Mouse (Mus musculus): Measurements from ENCODE around the gene Prodh2. TPM values are rescaled to one million over a fixed set of nuclear protein-coding genes. Genes with fewer than 3 reads are reported as not detected.
"Not testable (repeated sequence)": the region's sequence is repeated elsewhere in the genome, so short reads cannot be mapped to it uniquely, and the experiment has no call there.

Gene Prodh2
- polyA plus RNA-seq, 1 experiment from 2014 or later, result not detected

DNA sequence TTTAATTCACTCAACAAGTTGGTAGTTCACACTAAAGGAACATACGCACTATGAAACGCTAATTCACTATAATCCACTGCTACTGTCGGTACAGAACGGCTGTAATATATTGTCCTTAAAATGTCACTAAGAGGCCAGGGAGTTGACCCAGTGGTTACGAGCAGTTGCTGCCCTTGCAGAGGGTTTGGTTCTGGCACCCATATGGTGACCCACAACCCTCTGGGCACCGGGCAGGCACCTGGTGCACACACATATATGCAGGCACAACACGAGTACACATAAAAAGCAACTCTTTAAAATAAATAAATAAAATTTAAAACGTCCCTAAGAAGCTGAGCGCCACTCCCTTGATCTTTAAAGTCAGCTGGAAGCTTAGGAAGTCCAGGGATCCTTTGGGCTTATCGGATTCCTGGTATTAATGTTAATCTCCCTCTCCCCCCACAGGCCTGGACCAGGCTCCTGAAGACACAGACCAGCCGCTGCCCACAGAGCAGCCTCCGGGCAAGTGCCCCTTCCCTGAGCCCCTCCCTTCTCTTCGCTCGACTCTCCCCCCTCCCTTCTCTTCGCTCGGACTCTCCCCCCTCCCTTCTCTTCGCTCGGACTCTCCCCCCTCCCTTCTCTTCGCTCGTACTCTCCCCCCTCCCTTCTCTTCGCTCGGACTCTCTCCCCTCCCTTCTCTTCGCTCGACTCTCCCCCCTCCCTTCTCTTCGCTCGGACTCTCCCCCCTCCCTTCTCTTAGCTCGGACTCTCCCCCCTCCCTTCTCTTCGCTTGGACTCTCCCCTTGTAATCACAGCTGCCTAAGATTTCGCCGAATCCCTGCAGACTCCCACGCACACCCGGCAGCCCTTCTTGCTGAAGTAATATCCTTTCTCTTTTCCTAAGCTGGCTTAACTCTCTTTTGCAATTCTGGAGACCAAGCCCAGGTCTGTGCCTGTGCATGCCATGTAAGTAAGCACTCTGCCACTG, 15.7 kb upstream of the Prodh2 start:
- Histone ChIP-seq H3K4me2 (ENCODE audit: low read length) (peak overlapping the region; percentile 50), H3K9ac (replicated peaks; ENCODE audit: low read depth, low read length) (no peak overlapping the region), H3K27ac (ENCODE audit: low read length) (no peak overlapping the region), H3K36me3 (ENCODE audit: control insufficient read depth, insufficient read depth) (no peaks in the 10 kb centered on the region), H3K4me3 (replicated peaks; ENCODE audit: low read length) (peak overlapping the region; percentile 24), H3K9me3 (ENCODE audit: control insufficient read depth, low read length) (no peaks in the 10 kb centered on the region), H3K4me1 (replicated peaks; ENCODE audit: control insufficient read depth, insufficient read depth, low read length) (peaks cover 7% of the 10 kb centered on the region; the same call in 1 of the 2 replicates), H3K27me3 (replicated peaks; ENCODE audit: control insufficient read depth, insufficient read depth, low read length) (no peaks in the 10 kb centered on the region)
- WGBS, result 8% methylated on average over 32 of the region's 32 CpGs
- ATAC-seq, result peak; percentile 50; the same call in 1 of the 2 replicates

DNA sequence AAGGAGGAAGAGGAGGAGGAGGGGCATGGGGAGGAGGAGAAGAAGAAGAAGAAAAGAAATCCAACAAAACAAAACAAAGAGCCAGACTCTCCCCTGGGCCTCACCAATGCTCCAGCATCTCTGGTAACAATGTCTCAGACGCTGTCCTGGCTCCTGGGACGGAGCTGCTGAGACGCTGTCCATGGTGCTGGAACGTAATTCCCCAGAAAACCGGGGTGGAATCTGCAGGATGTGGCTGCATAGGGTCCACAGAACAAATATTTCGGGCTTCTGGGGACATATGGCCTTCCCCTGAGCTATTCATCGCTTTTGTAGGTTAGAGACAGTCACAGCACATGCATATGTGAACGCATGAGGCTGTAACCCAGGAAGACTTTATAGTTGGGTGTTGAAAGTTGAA, 9.2 kb upstream of the Prodh2 start:
- H3K36me3 ChIP-seq (ENCODE audit: control insufficient read depth, insufficient read depth), result no peaks in the 10 kb centered on the region
- H3K27ac ChIP-seq (ENCODE audit: low read length), result no peak overlapping the region
- H3K27me3 ChIP-seq (replicated peaks; ENCODE audit: control insufficient read depth, insufficient read depth, low read length), result no peaks in the 10 kb centered on the region
- no peak overlapping the region for H3K4me3 ChIP-seq (replicated peaks; ENCODE audit: low read length)
- no peaks in the 10 kb centered on the region for H3K4me1 ChIP-seq (replicated peaks; ENCODE audit: control insufficient read depth, insufficient read depth, low read length)
- H3K9me3 ChIP-seq (ENCODE audit: control insufficient read depth, low read length), result no peaks in the 10 kb centered on the region
- 17% methylated on average over 8 of the region's 8 CpGs for WGBS
- no peak for ATAC-seq
- no peak overlapping the region for H3K9ac ChIP-seq (replicated peaks; ENCODE audit: low read depth, low read length)
- no peak overlapping the region for H3K4me2 ChIP-seq (ENCODE audit: low read length)

DNA sequence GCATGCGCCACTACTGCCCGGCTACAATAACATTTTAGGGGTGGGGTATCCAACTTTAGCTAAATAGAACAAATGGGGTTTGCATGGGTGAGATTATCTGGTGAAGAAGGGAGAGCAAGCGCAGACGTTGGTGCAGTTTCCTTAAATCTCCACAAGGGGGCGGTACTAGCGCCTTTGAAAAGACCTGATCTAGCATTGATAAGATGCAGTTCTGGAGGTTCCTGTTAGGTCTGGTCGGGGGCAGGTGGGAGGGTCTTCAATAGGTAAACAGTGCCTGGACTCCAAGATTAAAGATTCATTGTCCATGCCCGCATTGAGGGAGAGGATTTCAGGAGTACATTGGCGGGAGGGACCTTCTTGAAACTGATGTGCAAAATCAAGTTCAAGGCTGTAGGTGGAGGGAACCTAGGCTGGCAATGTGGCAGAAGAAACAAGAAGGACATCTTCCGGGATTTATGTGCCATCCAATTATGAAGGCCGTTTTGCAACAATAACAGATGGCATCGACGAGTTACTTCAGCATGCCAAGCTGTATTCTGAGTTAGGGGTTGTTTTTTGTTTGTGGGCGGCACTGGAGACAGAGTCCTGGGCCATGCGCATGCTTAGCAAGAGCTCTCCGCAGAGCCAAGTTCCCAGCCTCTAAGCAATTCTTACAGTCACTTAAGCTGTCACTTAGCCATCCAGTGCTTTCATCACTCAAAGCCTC, 3.0 kb upstream of the Prodh2 start:
- Histone ChIP-seq H3K27ac (ENCODE audit: low read length) (no peak overlapping the region), H3K4me2 (ENCODE audit: low read length) (no peak overlapping the region), H3K4me1 (replicated peaks; ENCODE audit: control insufficient read depth, insufficient read depth, low read length) (no peaks in the 10 kb centered on the region), H3K9ac (replicated peaks; ENCODE audit: low read depth, low read length) (no peak overlapping the region), H3K4me3 (replicated peaks; ENCODE audit: low read length) (no peak overlapping the region), H3K36me3 (ENCODE audit: control insufficient read depth, insufficient read depth) (no peaks in the 10 kb centered on the region), H3K27me3 (replicated peaks; ENCODE audit: control insufficient read depth, insufficient read depth, low read length) (no peaks in the 10 kb centered on the region), H3K9me3 (ENCODE audit: control insufficient read depth, low read length) (no peaks in the 10 kb centered on the region)
- WGBS, result 22% methylated on average over 16 of the region's 16 CpGs
- ATAC-seq, result 0 out of 2 replicates have a peak, but pooled peaks have one; percentile 66

DNA sequence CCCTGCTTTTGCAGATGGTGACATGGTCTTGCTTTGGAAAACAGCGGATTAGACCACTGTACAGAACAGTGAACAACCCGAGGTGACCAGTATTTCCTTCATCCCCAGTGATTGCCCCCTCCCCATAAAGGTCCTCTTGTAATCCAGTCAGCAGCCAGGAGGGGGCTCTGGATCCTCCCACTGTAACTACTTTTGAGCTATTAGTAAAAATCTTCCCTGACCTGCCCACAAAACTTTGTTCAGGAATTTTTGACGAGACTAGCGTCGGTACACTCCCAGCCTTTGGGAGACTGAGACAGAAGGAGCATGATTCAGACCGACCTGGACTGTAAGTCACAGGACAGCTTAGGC, 2.5 kb upstream of the Prodh2 start:
- WGBS, result 12% methylated on average over 6 of the region's 6 CpGs
- ATAC-seq, result no peak
- Histone ChIP-seq H3K9me3 (ENCODE audit: control insufficient read depth, low read length) (no peaks in the 10 kb centered on the region), H3K9ac (replicated peaks; ENCODE audit: low read depth, low read length) (no peak overlapping the region), H3K4me3 (replicated peaks; ENCODE audit: low read length) (no peak overlapping the region), H3K27ac (ENCODE audit: low read length) (no peak overlapping the region), H3K4me1 (replicated peaks; ENCODE audit: control insufficient read depth, insufficient read depth, low read length) (no peaks in the 10 kb centered on the region), H3K36me3 (ENCODE audit: control insufficient read depth, insufficient read depth) (no peaks in the 10 kb centered on the region), H3K27me3 (replicated peaks; ENCODE audit: control insufficient read depth, insufficient read depth, low read length) (no peaks in the 10 kb centered on the region), H3K4me2 (ENCODE audit: low read length) (no peak overlapping the region)

DNA sequence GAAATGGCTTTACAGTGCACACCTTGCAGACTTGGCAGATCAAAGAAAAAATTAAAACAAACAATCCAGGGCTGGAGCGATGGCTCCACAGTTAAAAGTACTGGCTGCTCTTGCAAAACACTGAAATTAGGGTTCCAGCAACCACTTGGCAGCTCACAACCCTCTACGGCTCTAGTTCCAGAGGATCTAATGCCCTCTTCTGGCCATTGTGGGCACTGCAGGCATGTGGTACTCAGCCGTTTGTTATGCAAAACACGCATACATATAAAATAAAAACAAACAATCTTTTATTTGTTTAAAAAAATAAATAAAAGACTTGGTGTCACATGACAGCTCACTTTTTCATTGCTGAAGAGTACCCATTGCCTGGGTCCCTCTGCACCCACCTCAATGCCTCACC, 657 bp upstream of the Prodh2 start:
- 8% methylated on average over 4 of the region's 4 CpGs for WGBS
- no peaks in the 10 kb centered on the region for H3K36me3 ChIP-seq (ENCODE audit: control insufficient read depth, insufficient read depth)
- no peak for ATAC-seq

DNA sequence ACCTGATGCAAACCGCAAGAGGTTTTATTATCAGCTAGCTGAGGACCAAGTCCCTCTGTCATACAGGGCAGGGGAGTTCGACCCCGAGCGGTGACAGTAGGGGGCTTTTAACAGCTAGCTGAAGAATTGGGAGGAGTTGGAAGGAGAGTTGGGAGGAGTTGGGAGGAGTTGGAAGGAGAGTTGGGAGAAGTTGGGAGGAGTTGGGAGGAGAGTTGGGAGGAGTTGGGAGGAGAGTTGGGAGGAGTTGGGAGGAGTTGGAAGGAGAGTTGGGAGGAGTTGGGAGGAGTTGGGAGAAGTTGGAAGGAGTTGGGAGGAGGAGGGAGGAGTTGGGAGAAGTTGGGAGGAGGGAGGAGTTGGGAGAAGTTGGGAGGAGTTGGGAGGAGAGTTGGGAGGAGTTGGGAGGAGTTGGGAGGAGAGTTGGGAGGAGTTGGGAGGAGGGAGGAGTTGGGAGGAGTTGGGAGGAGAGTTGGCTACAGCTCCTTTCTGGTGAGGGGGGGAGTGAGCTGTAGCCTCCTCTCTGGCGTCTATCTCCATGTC, 2.2 kb downstream of the Prodh2 start:
- not testable (repeated sequence) for H3K4me3 ChIP-seq (replicated peaks; ENCODE audit: low read length); H3K36me3 ChIP-seq (ENCODE audit: control insufficient read depth, insufficient read depth); H3K4me2 ChIP-seq (ENCODE audit: low read length); H3K27ac ChIP-seq (ENCODE audit: low read length); H3K27me3 ChIP-seq (replicated peaks; ENCODE audit: control insufficient read depth, insufficient read depth, low read length); H3K9me3 ChIP-seq (ENCODE audit: control insufficient read depth, low read length); H3K9ac ChIP-seq (replicated peaks; ENCODE audit: low read depth, low read length); ATAC-seq; H3K4me1 ChIP-seq (replicated peaks; ENCODE audit: control insufficient read depth, insufficient read depth, low read length)
- WGBS, result 62% methylated on average over 5 of the region's 5 CpGs

More for the DNA sequence above, 657 bp upstream of the Prodh2 start:
- no peaks in the 10 kb centered on the region for H3K4me1 ChIP-seq (replicated peaks; ENCODE audit: control insufficient read depth, insufficient read depth, low read length)
- no peak overlapping the region for H3K9ac ChIP-seq (replicated peaks; ENCODE audit: low read depth, low read length)
- H3K4me2 ChIP-seq (ENCODE audit: low read length), result no peak overlapping the region
- H3K27me3 ChIP-seq (replicated peaks; ENCODE audit: control insufficient read depth, insufficient read depth, low read length), result no peaks in the 10 kb centered on the region
- H3K27ac ChIP-seq (ENCODE audit: low read length), result no peak overlapping the region
- no peaks in the 10 kb centered on the region for H3K9me3 ChIP-seq (ENCODE audit: control insufficient read depth, low read length)
- no peak overlapping the region for H3K4me3 ChIP-seq (replicated peaks; ENCODE audit: low read length)

DNA sequence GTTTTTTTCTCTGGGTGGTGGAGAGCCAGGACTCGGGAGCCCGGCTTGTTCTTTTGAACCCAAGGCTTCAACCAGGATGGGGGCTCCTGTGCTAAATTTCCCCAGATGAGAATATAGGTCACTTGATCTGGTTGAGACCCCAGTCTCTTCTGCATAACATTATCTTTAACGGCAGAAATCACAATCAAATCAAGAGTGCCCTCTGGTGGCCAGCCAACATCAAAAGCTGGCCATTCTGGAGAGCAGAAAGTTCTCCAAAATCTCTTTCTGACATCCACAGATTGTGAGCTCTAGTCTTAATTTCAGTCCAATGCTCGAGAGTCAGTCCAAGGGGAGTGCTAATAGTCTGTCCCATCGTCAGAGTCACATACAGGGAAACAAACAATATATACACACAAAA, 7.7 kb downstream of the Prodh2 start:
- not testable (repeated sequence) for H3K27ac ChIP-seq (ENCODE audit: low read length); H3K4me2 ChIP-seq (ENCODE audit: low read length); H3K4me1 ChIP-seq (replicated peaks; ENCODE audit: control insufficient read depth, insufficient read depth, low read length); H3K4me3 ChIP-seq (replicated peaks; ENCODE audit: low read length); ATAC-seq; H3K27me3 ChIP-seq (replicated peaks; ENCODE audit: control insufficient read depth, insufficient read depth, low read length); H3K9ac ChIP-seq (replicated peaks; ENCODE audit: low read depth, low read length); H3K9me3 ChIP-seq (ENCODE audit: control insufficient read depth, low read length); H3K36me3 ChIP-seq (ENCODE audit: control insufficient read depth, insufficient read depth)
- 68% methylated on average over 5 of the region's 5 CpGs for WGBS

DNA sequence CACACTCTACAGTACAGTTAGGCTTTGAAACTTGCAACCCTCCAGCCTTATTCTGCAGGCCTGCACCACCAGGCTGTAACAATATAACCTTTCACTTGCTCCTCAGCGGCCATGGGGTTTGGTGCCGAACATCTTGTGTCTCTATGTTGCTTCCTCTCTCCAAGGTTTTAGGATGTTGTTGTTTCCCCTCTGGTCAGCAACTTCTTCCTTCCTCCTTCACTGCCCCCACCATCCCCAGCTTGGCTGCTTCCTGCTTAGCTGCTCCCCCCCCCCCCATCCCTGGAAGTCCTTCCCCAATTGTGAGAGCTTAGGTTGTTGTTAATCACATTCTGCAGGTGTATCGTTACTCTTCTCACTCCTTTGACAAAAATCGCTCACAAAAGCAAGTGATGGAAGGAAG, 14.6 kb downstream of the Prodh2 start:
- no peaks in the 10 kb centered on the region for H3K4me1 ChIP-seq (replicated peaks; ENCODE audit: control insufficient read depth, insufficient read depth, low read length)
- WGBS, result 81% methylated on average over 4 of the region's 4 CpGs
- no peak overlapping the region for H3K27ac ChIP-seq (ENCODE audit: low read length)
- H3K4me2 ChIP-seq (ENCODE audit: low read length), result no peak overlapping the region
- no peaks in the 10 kb centered on the region for H3K27me3 ChIP-seq (replicated peaks; ENCODE audit: control insufficient read depth, insufficient read depth, low read length)
- no peaks in the 10 kb centered on the region for H3K36me3 ChIP-seq (ENCODE audit: control insufficient read depth, insufficient read depth)
- no peak overlapping the region for H3K4me3 ChIP-seq (replicated peaks; ENCODE audit: low read length)
- no peak overlapping the region for H3K9ac ChIP-seq (replicated peaks; ENCODE audit: low read depth, low read length)
- H3K9me3 ChIP-seq (ENCODE audit: control insufficient read depth, low read length), result no peaks in the 10 kb centered on the region
- ATAC-seq, result no peak

DNA sequence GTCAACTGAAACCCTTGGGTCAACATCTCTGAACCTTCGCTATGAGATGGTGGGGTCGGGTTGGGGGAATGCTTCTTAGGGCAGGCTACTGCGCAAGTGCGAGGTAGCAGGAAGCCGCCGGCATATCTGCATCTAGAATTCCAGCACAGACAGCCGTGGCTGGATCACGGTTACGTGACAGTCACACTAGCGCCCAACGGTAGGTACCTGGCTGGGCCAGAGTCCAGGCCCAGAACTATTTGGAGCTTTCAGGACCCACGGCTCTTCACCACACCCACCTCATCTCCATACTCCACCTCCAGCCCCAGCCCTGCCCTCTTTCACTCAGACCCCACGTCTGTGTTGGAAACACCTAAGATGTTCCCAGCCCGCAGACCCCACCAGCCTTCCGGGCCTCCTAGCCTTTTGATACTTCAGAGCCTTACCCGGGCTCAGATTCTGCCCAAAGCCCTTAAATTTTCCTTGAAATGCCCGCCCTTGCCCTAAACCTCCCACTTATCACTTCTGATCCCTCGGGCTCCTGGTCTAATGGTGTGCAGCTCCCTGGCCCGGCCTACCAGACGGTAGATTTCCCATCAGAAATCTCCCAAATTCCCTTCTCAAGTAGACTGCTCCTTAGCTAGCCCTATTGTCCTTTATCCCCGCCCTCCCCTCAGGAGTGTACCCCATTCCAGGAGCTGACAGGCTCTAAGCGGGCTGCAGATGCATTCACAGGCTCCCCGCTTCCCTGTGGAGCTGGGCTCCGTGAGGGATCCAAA, 21.8 kb downstream of the Prodh2 start:
- H3K27me3 ChIP-seq (replicated peaks; ENCODE audit: control insufficient read depth, insufficient read depth, low read length), result no peaks in the 10 kb centered on the region
- no peak for ATAC-seq
- H3K36me3 ChIP-seq (ENCODE audit: control insufficient read depth, insufficient read depth), result no peaks in the 10 kb centered on the region
- 59% methylated on average over 24 of the region's 24 CpGs for WGBS
- H3K9ac ChIP-seq (replicated peaks; ENCODE audit: low read depth, low read length), result no peak overlapping the region
- H3K27ac ChIP-seq (ENCODE audit: low read length), result no peak overlapping the region
- H3K9me3 ChIP-seq (ENCODE audit: control insufficient read depth, low read length), result no peaks in the 10 kb centered on the region
- no peak overlapping the region for H3K4me2 ChIP-seq (ENCODE audit: low read length)
- peaks cover 2% of the 10 kb centered on the region for H3K4me1 ChIP-seq (replicated peaks; ENCODE audit: control insufficient read depth, insufficient read depth, low read length)
- H3K4me3 ChIP-seq (replicated peaks; ENCODE audit: low read length), result no peak overlapping the region
